Mouse (Mus musculus) limb, embryonic 14.5 days (tissue): ENCODE results near the gene Gm20388. TPM values are rescaled to one million over a fixed set of nuclear protein-coding genes. Genes with fewer than 3 reads are reported as not detected.

ENCODE experiments used
- ATAC-seq: fragments of 200-750 bp; cut with Nextera tagmentation; 2 replicates; pipeline ENCODE4 v1.8.0; 2017; ENCODE audit warnings: low read depth, moderate number of reproducible peaks, moderate TSS enrichment; ENCODE audit not compliant: low FRiP score
- DNase-seq: peaks from one replicate; pipeline ENCODE4 v3.0.0-alpha.2; 2015; ENCODE audit warnings: low spot score
- H3K27ac ChIP-seq: fragments of 300-500 bp; sonication (generic); replicated peaks from 2 replicates; pipeline ENCODE4 v1.5.1; 2014; ENCODE audit warnings: low read depth, mild to moderate bottlenecking, low read length, moderate library complexity, mixed read lengths
- H3K27me3 ChIP-seq: fragments of 300-500 bp; sonication (generic); 2 replicates; pipeline ENCODE4 v1.6.1; 2014; ENCODE audit warnings: low read length, mixed read lengths; ENCODE audit not compliant: control insufficient read depth, insufficient read depth
- H3K36me3 ChIP-seq: fragments of 300-500 bp; sonication (generic); 2 replicates; pipeline ENCODE4 v1.6.1; 2014; ENCODE audit warnings: mild to moderate bottlenecking, low read length, moderate library complexity, mixed read lengths; ENCODE audit not compliant: control insufficient read depth, insufficient read depth
- H3K4me1 ChIP-seq: fragments of 300-500 bp; sonication (generic); 2 replicates; pipeline ENCODE4 v1.6.1; 2014; ENCODE audit warnings: antibody characterized with exemption, low read length, mixed read lengths; ENCODE audit not compliant: control insufficient read depth, insufficient read depth
- H3K4me2 ChIP-seq: fragments of 300-500 bp; sonication (generic); replicated peaks from 2 replicates; pipeline ENCODE4 v1.6.1; 2014; ENCODE audit warnings: low read depth, mild to moderate bottlenecking, low read length, moderate library complexity; ENCODE audit not compliant: severe bottlenecking
- H3K4me3 ChIP-seq: fragments of 300-500 bp; sonication (generic); replicated peaks from 2 replicates; pipeline ENCODE4 v1.5.1; 2014; ENCODE audit warnings: low read length
- H3K9ac ChIP-seq: fragments of 300-500 bp; sonication (generic); 2 replicates; pipeline ENCODE4 v1.6.1; 2014; ENCODE audit warnings: mild to moderate bottlenecking, low read depth, low read length, moderate library complexity; ENCODE audit not compliant: severe bottlenecking
- H3K9me3 ChIP-seq: fragments of 300-500 bp; sonication (generic); 2 replicates; pipeline ENCODE4 v1.6.1; 2016; ENCODE audit warnings: low read length; ENCODE audit not compliant: control insufficient read depth
- POLR2A ChIP-seq: fragments of 200-500 bp; IDR thresholded peaks from 2 replicates; pipeline ENCODE4 v1.8.0; 2012; ENCODE audit warnings: inconsistent platforms, mild to moderate bottlenecking, moderate library complexity, borderline replicate concordance; ENCODE audit not compliant: insufficient read depth, insufficient read length; ENCODE audit errors: extremely low read depth
- WGBS: fragments of 180-500 bp; shearing (Covaris S2); extraction: QIAGEN DNeasy Blood & Tissue Kit; methylation state at CpG from one replicate; pipeline ENCODE4 v1.1.7; 2014; 5-methylcytosine and 5-hydroxymethylcytosine counted together
- polyA plus RNA-seq, 2 experiments: library from polyadenylated mRNA; depleted of rRNA in 1 of 2; stranded (reverse) in 1 of 2; unstranded in 1 of 2; fragments of >200 nt; fragmentation: Nextera tagmentation in 1 of 2; extraction: Ambion mirVana in 1 of 2; gene quantifications; 2 replicates each; pipeline versions ENCODE4 v1.2.1 to v1.2.3; 2012 to 2014

Gene Gm20388
- polyA plus RNA-seq, 2 experiments = 1.9 to 49.9 TPM

GRCm38 (mm10) chr8:122584981-122585380, 2674.3 kb downstream of the Gm20388 start:
- no peak for TF ChIP-seq POLR2A
- no peak overlapping the region for H3K9ac ChIP-seq
- no peak for ATAC-seq
- H3K36me3 ChIP-seq = no peaks in the 10 kb centered on the region
- H3K27me3 ChIP-seq = no peaks in the 10 kb centered on the region
- no peak for DNase-seq
- WGBS = 76% methylated on average over 9 of the region's 9 CpGs
- no peak overlapping the region for H3K27ac ChIP-seq
- H3K4me3 ChIP-seq = no peak overlapping the region
- H3K9me3 ChIP-seq = no peaks in the 10 kb centered on the region
- no peak overlapping the region for H3K4me2 ChIP-seq
- peaks cover 10% of the 10 kb centered on the region for H3K4me1 ChIP-seq

DNA sequence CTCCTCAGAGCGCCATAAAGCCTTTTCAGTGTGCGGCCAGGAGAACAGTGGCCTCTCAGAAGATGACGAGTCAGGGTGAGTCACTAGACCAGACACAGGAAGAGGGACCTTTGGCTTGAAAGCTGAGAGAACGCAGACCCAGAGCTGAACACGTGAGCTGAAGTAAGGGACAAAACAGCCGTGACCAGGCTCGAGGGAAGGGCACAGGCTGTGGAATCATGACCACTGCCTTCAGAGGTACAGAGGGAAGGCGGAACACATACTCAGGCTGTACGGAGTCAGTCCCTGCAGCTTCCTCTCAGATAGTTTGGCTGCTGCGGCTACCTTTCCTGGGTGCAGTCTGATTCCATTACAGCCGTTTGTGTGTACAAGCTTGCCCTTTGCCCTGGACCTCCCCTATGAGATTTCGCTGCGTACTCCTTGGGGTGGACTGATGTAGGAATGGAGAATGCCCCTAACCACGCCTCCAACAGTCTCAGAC, 2674.8 kb downstream of the Gm20388 start:
- Histone ChIP-seq H3K27me3 (no peaks in the 10 kb centered on the region), H3K9me3 (no peaks in the 10 kb centered on the region), H3K9ac (no peak overlapping the region), H3K4me3 (no peak overlapping the region), H3K27ac (no peak overlapping the region), H3K4me1 (peaks cover 7% of the 10 kb centered on the region; the same call in 1 of the 2 replicates), H3K36me3 (no peaks in the 10 kb centered on the region), H3K4me2 (no peak overlapping the region)
- ATAC-seq (no peak), DNase-seq (no peak)
- TF ChIP-seq POLR2A = no peak
- WGBS = 60% methylated on average over 14 of the region's 14 CpGs

GRCm38 (mm10) chr8:122586171-122586570, 2675.5 kb downstream of the Gm20388 start:
- Histone ChIP-seq H3K4me3 (no peak overlapping the region), H3K27ac (no peak overlapping the region), H3K9me3 (no peaks in the 10 kb centered on the region), H3K27me3 (no peaks in the 10 kb centered on the region), H3K4me2 (no peak overlapping the region), H3K36me3 (no peaks in the 10 kb centered on the region), H3K9ac (no peak overlapping the region), H3K4me1 (peaks cover 3% of the 10 kb centered on the region; the same call in 1 of the 2 replicates)
- 29% methylated on average over 7 of the region's 7 CpGs for WGBS
- ATAC-seq (no peak), DNase-seq (no peak)
- no peak for TF ChIP-seq POLR2A

GRCm38 (mm10) chr8:122586749-122587148, 2676.1 kb downstream of the Gm20388 start:
- Histone ChIP-seq H3K27ac (no peak overlapping the region), H3K4me1 (peaks cover 2% of the 10 kb centered on the region; the same call in 1 of the 2 replicates), H3K4me2 (no peak overlapping the region), H3K9me3 (no peaks in the 10 kb centered on the region), H3K27me3 (no peaks in the 10 kb centered on the region), H3K9ac (no peak overlapping the region), H3K4me3 (no peak overlapping the region), H3K36me3 (no peaks in the 10 kb centered on the region)
- 69% methylated on average over 10 of the region's 10 CpGs for WGBS
- TF ChIP-seq POLR2A = no peak
- ATAC-seq (no peak), DNase-seq (no peak)

GRCm38 (mm10) chr8:122593240-122593639, 2682.6 kb downstream of the Gm20388 start:
- ATAC-seq (no peak), DNase-seq (no peak)
- WGBS = 50% methylated on average over 12 of the region's 12 CpGs
- no peak overlapping the region for H3K27ac ChIP-seq
- TF ChIP-seq POLR2A = no peak
- H3K27me3 ChIP-seq = no peaks in the 10 kb centered on the region
- H3K4me3 ChIP-seq = no peak overlapping the region
- H3K36me3 ChIP-seq = peaks cover 4% of the 10 kb centered on the region; the same call in 1 of the 2 replicates
- no peaks in the 10 kb centered on the region for H3K4me1 ChIP-seq
- H3K4me2 ChIP-seq = no peak overlapping the region
- H3K9ac ChIP-seq = peak overlapping the region; percentile 16; the same call in 1 of the 2 replicates
- no peaks in the 10 kb centered on the region for H3K9me3 ChIP-seq

- no peaks in the 10 kb centered on the region for H3K4me1 ChIP-seq
These were observed 2683.3 kb downstream of the Gm20388 start for GRCm38 (mm10) chr8:122593783-122594507.

More at GRCm38 (mm10) chr8:122593783-122594507, 2683.3 kb downstream of the Gm20388 start:
- WGBS = 74% methylated on average over 19 of the region's 19 CpGs
- DNase-seq (no peak), ATAC-seq (no peak)
- Histone ChIP-seq H3K4me3 (no peak overlapping the region), H3K9ac (peak overlapping the region; percentile 16; the same call in 1 of the 2 replicates), H3K27me3 (no peaks in the 10 kb centered on the region), H3K4me2 (no peak overlapping the region), H3K9me3 (no peaks in the 10 kb centered on the region), H3K36me3 (peaks cover 4% of the 10 kb centered on the region; the same call in 1 of the 2 replicates), H3K27ac (no peak overlapping the region)
- no peak for TF ChIP-seq POLR2A
